Mouse (Mus musculus) naive thymus-derived CD4-positive, alpha-beta T cell, adult 2 months (primary cell): Measurements from ENCODE around the gene Nt5e.
A peak's percentile ranks its signal among the peaks of the same experiment; 100 is the strongest.
"Not testable (repeated sequence)": the region's sequence is repeated elsewhere in the genome, so short reads cannot be mapped to it uniquely, and the experiment has no call there.

Source experiments
- DNase-seq: peaks from one replicate; pipeline ENCODE4 v3.0.0-alpha.2; 2011; ENCODE audit warnings: low read depth

Gene Nt5e

GRCm38 (mm10) chr9:88326930-88327901 is at the start of gene Nt5e:
Gene Nt5e, plus strand, starts transcription at chr9:88327197.
- peak; percentile 61 for DNase-seq

DNA sequence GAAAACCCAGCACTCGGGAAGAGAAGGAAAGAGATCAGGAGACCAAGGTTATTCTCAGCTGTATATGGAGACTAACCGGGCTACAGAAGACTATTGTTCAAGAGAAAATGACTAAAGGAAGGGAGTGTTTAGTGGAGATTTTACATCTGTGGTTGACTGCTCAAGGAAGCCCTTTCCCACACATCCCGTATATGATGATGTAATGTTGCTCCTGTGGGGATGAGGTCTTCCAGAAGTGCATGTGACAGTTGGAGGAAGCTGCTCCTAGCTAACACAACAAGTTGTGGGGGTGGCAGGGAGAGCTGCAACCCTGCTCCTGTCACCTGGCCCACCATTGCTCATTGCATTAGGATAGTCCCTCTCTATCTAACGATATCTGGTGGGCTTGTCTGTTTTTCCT is 49.4 kb upstream of the Nt5e start:
- no peak for DNase-seq

DNA sequence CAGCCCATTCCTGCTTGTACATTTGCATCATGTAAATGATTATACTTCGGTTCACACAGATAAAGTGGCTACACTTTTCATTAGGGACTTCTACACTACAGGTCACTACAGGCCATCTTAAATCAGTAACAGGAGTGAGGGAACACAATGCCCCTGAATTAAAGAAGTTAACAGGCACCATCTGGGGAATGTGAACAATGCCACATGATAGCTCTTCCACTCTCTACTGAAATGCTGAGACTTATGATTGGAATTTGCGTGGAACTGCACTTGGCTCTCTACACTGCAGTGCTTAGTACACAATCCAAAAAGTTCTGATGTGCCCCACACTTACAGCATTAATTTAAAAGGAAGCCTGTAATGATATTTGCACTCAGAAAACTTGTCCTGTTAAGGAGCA is 47.3 kb upstream of the Nt5e start:
- no peak for DNase-seq

DNA sequence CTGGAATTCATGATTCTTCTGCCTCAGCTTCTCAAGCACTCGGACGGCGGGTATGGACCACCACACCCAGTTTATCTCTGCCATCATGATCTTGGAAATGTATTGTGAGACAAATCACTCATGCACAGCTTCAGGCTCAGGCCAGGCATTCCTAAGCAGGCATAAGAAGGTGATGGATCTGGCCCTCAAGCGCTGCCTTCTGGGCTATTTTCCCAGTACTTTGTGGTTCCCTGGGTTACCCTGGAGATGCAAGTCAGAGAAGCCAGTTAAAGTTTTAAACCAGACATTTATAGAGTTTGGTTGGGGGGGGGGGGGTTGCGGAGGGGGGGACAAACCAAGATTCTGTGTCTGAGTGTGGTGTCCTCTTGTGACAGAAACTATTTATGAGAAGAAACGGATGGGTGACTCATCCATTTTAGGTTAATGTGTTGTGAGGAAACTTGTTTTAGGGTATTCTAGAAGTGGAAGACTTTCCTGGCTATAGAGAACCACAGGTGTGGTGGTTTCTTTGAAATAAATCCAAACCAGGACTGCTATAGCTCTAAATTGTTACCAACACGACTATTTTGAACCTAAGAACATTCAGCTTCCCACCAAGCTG is 37.3 kb upstream of the Nt5e start:
- DNase-seq: no peak

DNA sequence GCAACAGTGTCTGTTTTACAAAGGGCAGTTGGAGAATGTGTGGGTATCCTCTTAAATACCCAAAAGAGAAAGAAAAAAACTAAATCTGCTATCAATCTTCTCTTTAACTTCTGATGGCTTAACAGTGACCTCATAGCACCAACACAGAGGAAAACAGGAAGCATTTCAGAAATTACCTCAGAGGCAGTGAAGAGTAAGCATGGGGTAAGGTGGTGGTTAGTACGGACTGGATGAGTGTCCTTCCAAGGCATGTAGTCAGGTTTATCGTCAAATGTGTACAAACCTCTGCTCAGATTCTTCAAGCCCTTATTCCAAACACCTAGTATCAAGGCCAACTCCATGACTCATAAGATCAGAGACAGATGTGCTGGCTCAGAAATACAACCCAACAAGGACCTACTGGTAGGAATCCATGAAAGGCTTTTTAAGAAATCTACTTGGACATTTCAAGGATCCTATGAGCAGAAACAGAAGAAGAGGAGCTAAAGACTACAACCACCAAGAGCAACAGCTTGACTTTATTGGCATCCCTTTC is 34.1 kb upstream of the Nt5e start:
- no peak for DNase-seq

GRCm38 (mm10) chr9:88295798-88296197 is 31.2 kb upstream of the Nt5e start:
- no peak for DNase-seq

DNA sequence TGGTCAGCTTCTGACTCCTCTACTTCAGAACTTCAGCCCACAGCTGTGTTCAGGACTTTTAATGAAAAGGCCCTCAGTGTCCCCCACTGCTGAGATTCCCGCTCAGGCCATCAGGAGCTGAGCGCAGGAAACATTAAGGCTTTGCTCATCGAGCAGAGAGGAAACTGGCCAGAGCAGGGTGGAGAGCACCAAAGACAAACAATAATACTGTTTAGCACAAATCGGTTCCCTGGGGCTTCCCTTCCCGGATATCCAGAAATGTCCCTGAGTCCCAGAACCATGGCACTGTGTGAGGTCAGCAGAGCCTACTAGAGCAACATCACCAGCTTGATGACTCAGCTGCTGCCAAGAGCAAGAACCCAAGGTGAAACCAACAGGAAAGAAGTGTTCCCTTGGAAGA is 30.7 kb upstream of the Nt5e start:
- DNase-seq: no peak

DNA sequence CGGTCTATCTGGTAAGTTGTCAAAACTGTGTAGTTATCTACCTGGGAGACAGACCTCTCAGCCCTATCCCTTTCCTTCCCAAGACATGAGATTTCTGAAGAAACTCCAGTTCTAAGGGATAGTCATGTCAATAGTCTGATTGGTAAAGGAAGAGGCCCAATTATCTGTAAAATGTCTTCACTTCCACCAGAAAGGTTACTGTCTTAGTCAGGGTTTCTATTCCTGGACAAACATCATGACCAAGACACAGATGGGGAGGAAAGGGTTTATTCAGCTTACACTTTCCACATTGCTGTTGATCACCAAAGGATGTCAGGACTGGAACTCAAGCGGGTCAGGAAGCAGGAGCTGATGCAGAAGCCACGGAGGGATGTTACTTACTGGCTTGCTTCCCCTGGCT is 29.8 kb upstream of the Nt5e start:
- DNase-seq: not testable (repeated sequence)

GRCm38 (mm10) chr9:88297871-88298658 is 28.9 kb upstream of the Nt5e start:
- no peak for DNase-seq

DNA sequence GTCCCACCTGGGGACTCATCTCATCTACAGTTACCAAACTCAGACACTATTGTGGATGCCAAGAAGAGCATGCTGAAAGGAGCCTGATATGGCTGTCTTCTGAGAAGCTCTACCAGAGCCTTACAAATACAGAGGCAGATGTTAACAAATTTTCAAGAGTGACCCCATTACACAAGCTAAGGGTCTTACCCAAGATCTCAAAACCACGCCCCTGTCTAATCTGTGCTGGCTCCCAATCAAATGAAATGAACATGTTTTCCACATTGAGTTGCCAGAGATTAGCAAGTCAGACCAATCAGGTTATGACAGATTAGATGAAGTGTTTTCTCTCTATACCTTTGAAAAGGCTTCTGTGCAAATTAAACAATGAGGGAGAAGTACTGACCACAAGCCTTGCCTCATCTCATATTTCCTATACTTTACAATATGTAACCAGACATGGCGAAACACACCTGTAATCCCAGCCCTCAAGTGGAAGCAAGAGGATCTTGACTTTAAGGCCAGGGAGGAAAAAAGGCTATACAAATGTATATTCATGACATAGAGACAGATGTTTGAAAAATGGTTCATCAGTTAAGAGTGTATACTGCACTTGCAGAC is 19.9 kb upstream of the Nt5e start:
- no peak for DNase-seq

DNA sequence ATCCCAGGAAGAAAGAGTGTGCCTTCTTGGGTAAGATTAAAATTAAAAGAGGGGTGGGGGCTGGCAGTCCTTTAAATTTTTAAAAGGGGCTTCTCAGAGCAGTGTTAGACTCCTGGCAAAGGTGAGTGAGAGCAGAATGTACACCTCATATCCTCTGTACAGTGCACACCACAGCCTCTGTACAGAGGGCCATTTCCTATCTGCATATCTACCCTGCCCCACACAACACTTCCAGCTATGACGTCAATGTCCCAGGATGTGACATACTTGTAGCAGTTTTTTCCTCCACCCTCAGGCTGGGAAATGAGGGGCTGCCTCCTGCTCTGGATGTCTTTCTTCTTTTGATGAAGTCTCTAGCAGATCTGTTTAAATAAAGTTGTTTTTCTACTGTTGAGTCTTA is 17.9 kb upstream of the Nt5e start:
- no peak for DNase-seq

DNA sequence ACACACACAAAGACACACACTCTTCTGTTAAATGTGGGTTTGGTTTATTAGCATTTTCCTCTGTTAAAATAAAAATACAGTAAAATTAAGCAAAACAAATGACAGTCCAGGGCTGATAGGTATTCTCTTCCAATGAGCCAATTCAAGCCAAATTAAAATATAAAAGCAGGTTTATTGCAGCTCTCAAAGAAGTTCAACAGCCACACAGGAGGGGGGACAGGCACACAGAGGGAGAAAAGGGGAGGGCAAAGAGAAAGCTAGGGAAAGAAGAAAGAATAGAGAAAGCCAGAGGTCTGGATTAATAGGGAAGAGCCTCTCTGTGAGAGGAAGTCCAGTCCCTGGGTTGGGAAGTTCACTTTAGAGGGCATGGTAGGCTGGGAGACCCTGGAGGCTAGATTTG is 7.8 kb upstream of the Nt5e start:
- no peak for DNase-seq

GRCm38 (mm10) chr9:88324616-88325015 is 2.4 kb upstream of the Nt5e start:
- DNase-seq: no peak

GRCm38 (mm10) chr9:88328666-88329065 is 1.7 kb downstream of the Nt5e start:
- DNase-seq: no peak

GRCm38 (mm10) chr9:88329166-88329748 is 2.3 kb downstream of the Nt5e start:
- DNase-seq: peak; percentile 68

DNA sequence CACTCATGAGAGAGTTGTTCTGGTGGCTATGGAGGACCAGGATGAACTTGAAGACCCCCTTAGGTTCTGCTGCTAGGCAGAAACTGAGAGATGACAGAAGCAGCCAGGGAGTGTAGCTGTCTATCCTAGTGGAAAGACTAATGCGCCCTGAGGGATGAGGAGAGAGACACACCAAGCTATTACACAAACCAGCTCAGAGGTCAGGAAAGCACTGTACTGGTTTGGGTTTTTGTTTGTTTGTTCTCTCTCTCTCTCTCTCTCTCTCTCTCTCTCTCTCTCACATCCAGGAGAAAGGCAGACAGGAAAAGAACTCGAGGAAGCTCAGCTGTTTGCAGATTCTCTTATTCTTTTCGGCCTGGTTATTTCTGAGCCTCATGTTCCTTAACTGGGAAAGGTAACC is 3.3 kb downstream of the Nt5e start:
- DNase-seq: no peak

- no peak for DNase-seq
Measured at GRCm38 (mm10) chr9:88332447-88332846, 5.5 kb downstream of the Nt5e start.

DNA sequence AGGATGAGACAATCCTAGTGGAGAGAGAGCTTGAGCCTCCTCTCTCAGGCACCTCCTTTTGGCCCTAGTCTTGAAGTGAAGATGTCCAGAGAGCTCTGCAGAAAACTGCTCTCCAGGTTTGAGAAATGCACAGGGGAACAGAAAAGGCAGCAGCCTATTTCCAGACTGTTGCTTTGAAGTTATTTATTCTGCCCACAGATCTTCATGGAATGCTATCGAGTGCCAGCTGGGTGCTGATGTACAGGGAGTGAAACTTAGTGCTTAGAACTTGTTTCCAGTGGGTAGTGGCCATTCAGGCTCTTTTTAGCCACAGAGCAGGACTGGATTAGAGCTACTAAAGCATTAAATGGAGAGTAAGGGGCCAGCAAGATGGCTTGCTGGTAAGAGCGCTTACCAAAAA is 8.8 kb downstream of the Nt5e start:
- no peak for DNase-seq

GRCm38 (mm10) chr9:88340819-88341218 is 13.8 kb downstream of the Nt5e start:
- DNase-seq: no peak

- no peak for DNase-seq
Measured at GRCm38 (mm10) chr9:88342241-88342640, 15.2 kb downstream of the Nt5e start.

- no peak for DNase-seq
Measured at GRCm38 (mm10) chr9:88342701-88343100, 15.7 kb downstream of the Nt5e start.

- no peak for DNase-seq
Measured at GRCm38 (mm10) chr9:88344424-88344823, 17.4 kb downstream of the Nt5e start.
